Mouse (Mus musculus) forebrain, embryonic 15.5 days (tissue): ENCODE measurements around the gene Hoxa13. TPM values are rescaled to one million over a fixed set of nuclear protein-coding genes. Genes with fewer than 3 reads are reported as not detected.
A peak's percentile ranks its signal among the peaks of the same experiment; 100 is the strongest.

Experiments used
- ATAC-seq: fragments of 200-750 bp; cut with Nextera tagmentation; replicated peaks from 2 replicates; pipeline ENCODE4 v1.8.0; 2017; ENCODE audit warnings: mild to moderate bottlenecking, moderate TSS enrichment, moderate library complexity
- H3K27ac ChIP-seq: fragments of 300-500 bp; sonication (generic); replicated peaks from 2 replicates; pipeline ENCODE4 v1.5.1; 2015; ENCODE audit warnings: mild to moderate bottlenecking, inconsistent platforms
- H3K27me3 ChIP-seq: fragments of 300-500 bp; sonication (generic); 2 replicates; pipeline ENCODE4 v1.6.1; 2015; ENCODE audit warnings: inconsistent platforms
- H3K36me3 ChIP-seq: fragments of 300-500 bp; sonication (generic); 2 replicates; pipeline ENCODE4 v1.6.1; 2015; ENCODE audit warnings: mild to moderate bottlenecking, inconsistent platforms
- H3K4me1 ChIP-seq: fragments of 300-500 bp; sonication (generic); 2 replicates; pipeline ENCODE4 v1.6.1; 2015; ENCODE audit warnings: inconsistent platforms
- H3K4me2 ChIP-seq: fragments of 300-500 bp; sonication (generic); replicated peaks from 2 replicates; pipeline ENCODE4 v1.6.1; 2015; ENCODE audit warnings: mild to moderate bottlenecking, inconsistent platforms
- H3K4me3 ChIP-seq: fragments of 300-500 bp; sonication (generic); 2 replicates; pipeline ENCODE4 v1.5.1; 2015; ENCODE audit warnings: mild to moderate bottlenecking, inconsistent platforms
- H3K9ac ChIP-seq: fragments of 300-500 bp; sonication (generic); replicated peaks from 2 replicates; pipeline ENCODE4 v1.6.1; 2015; ENCODE audit warnings: mild to moderate bottlenecking, inconsistent platforms
- H3K9me3 ChIP-seq: fragments of 300-500 bp; sonication (generic); 2 replicates; pipeline ENCODE4 v1.6.1; 2016; ENCODE audit warnings: inconsistent platforms
- WGBS: fragments of 180-500 bp; shearing (Covaris S2); methylation state at CpG from one replicate; pipeline ENCODE4 v1.1.7; 2015; ENCODE audit warnings: mixed read lengths; 5-methylcytosine and 5-hydroxymethylcytosine counted together
- polyA plus RNA-seq: library from polyadenylated mRNA; unstranded; fragments of >200 nt; fragmentation: Nextera tagmentation; extraction: Ambion mirVana; gene quantifications from 2 replicates; pipeline ENCODE4 v1.2.1, GENCODE M21; 2015

Hoxa13 gene
- polyA plus RNA-seq, 1 experiment from 2014 or later: not detected

DNA sequence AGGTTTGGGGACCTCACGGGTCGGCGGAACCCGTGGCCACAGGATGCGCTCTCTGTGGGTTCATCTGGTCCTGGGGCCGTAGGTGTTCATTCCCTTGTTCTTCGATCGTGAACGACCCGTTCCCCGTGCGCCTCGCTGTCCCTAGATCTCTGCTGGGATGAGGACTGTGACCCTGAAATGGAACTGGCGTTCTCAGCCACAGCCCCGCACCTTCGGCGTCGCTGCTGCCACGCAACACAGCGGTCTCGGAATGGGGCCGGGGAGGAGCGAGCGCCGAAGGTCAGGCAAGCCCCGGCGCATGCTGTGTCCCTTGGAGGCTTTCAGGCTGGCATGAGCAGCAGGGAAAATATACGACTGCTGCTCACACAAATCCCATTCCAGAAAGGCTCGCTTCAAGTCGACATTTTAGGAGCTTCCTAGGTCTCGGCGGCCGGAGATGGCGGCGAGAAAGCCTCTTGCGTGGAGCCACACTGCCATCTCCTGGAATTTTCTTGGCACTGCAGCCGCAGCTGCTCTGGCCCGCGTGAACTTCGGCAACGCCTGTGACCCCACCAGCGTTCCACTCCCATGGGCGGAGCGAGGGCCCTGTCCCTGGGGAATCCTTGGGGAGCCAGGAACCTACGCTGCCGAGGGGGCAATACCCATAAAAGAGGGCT is 39.2 kb downstream of the Hoxa13 start, which contains the start of gene Hoxa7:
Gene Hoxa7 (minus strand): TSS at position 518 of the 656 bp plus-strand sequence.
- no peaks in the 10 kb centered on the region for H3K9me3 ChIP-seq
- peak within 1 kb of the TSS; percentile 46 for H3K4me3 ChIP-seq
- ATAC-seq: peak; percentile 53
- H3K4me1 ChIP-seq: peaks cover 17% of the 10 kb centered on the region
- peak within 1 kb of the TSS; percentile 43 for H3K9ac ChIP-seq
- H3K36me3 ChIP-seq: no peaks in the 10 kb centered on the region
- peak within 1 kb of the TSS; percentile 78 for H3K4me2 ChIP-seq
- no peak within 1 kb of the TSS for H3K27ac ChIP-seq
- WGBS: 2% methylated on average over 46 of the region's 46 CpGs
- H3K27me3 ChIP-seq: peaks cover 100% of the 10 kb centered on the region

DNA sequence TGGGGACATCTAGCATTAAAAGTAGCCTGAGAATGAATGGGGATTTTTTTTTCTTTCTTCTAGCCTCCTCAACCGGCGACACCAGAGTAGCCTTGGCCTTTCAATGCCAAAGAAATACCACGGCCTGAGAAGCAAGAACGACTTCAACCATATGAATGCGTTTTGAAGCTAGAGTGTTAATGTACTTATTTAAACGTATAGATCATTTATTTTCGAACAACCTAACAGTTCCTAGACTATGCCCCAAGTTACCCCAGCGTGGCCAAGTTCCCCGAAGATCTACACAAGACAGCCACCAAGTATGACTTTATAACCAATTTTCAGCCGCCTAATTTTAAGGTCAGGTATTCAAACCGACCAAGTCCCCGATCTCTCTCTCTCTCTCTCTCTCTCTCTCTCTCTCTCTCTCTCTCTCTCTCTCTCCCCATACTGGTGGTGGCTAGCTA is 39.8 kb downstream of the Hoxa13 start:
- peak overlapping the region; percentile 46 for H3K4me3 ChIP-seq
- 8% methylated on average over 12 of the region's 12 CpGs for WGBS
- peak overlapping the region; percentile 78 for H3K4me2 ChIP-seq
- H3K9ac ChIP-seq: no peak overlapping the region
- no peaks in the 10 kb centered on the region for H3K9me3 ChIP-seq
- no peaks in the 10 kb centered on the region for H3K36me3 ChIP-seq
- peaks cover 100% of the 10 kb centered on the region for H3K27me3 ChIP-seq
- H3K27ac ChIP-seq: no peak overlapping the region
- no peak for ATAC-seq
- H3K4me1 ChIP-seq: peaks cover 17% of the 10 kb centered on the region

DNA sequence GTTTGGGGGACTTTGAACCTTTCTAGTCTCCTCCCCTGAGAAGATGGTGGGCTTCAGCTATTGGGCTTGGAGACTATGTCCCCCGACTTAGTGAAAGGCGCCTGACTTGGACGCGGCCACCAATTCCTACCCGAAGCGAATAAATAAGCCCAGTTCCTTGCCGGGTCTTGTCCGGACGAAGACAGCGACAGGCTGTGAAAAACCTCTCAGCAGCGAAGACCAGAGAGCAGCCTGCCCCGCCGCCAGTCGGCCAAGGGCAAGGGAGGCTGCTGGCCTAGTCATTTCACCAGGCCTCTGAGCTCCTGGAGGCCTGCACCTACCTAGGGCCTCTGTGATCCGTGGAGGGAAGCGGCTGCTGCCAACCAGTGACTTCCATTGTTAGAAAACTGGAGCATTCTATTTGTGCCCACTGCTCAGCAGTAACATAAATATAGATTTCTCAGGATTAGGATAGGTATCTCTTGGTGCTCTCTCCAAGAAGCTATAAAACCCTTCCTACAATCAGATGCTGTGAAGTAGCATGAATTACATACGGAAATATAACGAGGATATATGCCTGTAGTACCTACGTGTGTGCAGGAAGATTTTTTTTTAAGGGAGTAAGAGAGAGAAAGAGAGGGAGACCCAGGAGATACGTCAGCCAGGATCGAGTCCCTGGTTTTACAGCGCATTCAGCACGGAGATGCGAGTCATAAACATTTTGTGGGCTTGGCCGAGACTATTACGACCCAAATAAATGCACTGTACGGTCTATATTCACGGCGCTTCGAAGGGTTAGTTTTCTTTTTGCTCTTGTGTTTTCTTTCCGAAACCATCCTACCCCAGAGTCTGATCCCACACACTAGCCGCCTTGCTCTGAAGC is 40.4 kb downstream of the Hoxa13 start:
- Histone ChIP-seq H3K9ac (no peak overlapping the region), H3K36me3 (no peaks in the 10 kb centered on the region), H3K4me1 (peaks cover 17% of the 10 kb centered on the region), H3K4me2 (no peak overlapping the region), H3K9me3 (no peaks in the 10 kb centered on the region), H3K27me3 (peaks cover 100% of the 10 kb centered on the region), H3K27ac (no peak overlapping the region), H3K4me3 (no peak overlapping the region)
- no peak for ATAC-seq
- WGBS: 14% methylated on average over 32 of the region's 32 CpGs

DNA sequence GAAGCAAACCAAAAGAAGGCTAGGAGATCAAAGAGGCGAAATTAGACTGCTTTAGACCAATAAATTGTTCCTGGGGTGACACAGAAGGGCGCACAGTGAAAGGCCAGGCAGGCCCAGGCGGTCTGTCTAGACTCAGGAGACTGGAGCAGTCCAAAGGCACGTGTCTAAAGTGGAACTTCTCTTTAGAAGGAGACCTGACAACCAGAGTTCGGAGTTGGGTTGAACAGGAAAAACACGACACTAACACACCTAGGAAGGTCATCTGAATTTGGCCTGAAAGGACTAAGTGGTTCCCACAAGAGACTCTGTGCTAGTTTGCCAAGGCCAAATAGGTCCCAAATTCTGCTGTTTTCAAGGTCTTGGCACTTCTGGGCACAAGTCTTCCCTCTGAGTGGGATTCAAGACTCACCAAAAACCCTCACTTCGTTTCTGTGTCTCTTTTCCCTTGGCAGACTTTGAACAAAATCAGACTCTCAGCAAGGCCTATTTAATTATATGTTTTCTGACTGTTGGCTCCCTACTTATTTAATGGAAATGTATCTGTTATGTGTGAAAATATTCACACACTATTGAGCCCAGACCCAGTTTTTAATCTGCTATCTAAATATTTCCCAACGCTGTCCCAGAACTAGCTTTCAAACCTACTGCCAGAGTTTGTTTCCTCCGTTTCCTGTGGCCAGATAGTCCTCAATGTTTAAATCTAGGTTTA is 41.3 kb downstream of the Hoxa13 start:
- H3K27me3 ChIP-seq: peaks cover 100% of the 10 kb centered on the region
- no peak overlapping the region for H3K9ac ChIP-seq
- H3K36me3 ChIP-seq: no peaks in the 10 kb centered on the region
- H3K27ac ChIP-seq: no peak overlapping the region
- WGBS: 17% methylated on average over 9 of the region's 9 CpGs
- no peaks in the 10 kb centered on the region for H3K9me3 ChIP-seq
- peaks cover 17% of the 10 kb centered on the region for H3K4me1 ChIP-seq
- no peak overlapping the region for H3K4me3 ChIP-seq
- no peak overlapping the region for H3K4me2 ChIP-seq
- no peak for ATAC-seq

DNA sequence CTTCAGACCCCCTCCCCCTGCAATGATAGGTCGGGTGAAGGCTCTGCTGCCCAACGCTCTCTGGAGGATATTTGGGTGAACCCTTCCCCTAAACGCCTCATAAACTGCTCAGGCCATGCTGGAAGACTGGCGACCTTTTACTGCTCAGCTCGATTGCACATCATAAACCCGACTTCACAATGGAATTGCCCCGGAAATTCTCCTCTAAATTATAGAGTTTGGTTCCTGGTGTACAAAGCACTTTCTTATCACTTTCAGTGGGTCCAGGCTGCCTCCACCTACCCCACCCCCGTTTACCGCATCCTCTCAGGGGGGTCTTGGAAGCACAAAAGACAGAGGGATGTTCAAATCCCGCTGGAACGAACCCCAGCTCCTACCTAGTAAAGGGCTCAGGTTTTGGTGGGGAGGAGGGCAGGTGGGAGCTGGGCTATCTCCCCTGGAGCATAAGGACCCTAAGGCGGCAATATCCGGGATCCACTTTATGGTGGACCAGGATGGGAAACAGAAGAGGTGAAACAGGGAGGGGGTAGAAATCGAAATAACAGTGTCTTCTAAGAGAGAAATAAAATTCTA is 42.0 kb downstream of the Hoxa13 start:
- H3K36me3 ChIP-seq: no peaks in the 10 kb centered on the region
- 6% methylated on average over 14 of the region's 14 CpGs for WGBS
- H3K4me1 ChIP-seq: peaks cover 17% of the 10 kb centered on the region
- H3K27ac ChIP-seq: no peak overlapping the region
- ATAC-seq: no peak
- peaks cover 100% of the 10 kb centered on the region for H3K27me3 ChIP-seq
- H3K9ac ChIP-seq: no peak overlapping the region
- no peaks in the 10 kb centered on the region for H3K9me3 ChIP-seq
- no peak overlapping the region for H3K4me3 ChIP-seq
- H3K4me2 ChIP-seq: no peak overlapping the region

DNA sequence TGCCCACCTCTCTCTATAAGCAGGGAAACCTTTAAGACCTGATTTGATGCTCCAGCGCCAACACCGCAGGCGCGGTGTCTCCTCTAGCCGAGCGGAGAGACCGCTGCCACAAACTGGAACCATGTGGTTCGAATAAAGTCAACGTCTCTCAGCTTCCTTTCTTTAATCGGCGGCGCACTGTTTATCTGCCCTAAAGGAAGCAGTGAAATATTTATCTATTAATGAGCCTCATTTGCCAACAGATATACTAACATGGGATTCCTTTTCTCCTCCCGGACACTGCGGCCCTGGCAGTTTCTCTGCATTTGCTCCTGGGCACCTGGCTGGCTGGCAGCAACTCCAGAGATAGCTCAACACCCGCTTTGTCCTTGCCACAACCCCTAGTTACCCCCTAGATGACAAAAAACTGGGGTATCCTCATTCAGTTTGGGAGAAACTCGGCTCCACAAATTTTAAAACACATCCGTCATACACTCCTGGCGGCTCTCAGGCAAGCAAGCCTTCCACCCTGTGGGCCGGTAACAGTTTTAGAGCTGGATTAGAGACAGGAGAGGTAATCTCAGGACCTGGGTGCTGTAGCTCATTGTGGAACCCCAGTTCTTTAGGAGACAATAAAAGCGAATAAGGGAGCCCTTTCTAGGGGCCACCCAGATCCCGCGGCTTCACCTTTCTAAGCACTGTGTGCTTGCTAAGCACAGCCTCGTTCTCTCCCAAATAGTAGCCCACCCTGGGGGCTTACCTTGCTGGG is 42.6 kb downstream of the Hoxa13 start:
- H3K4me2 ChIP-seq: no peak overlapping the region
- no peak overlapping the region for H3K27ac ChIP-seq
- H3K9ac ChIP-seq: no peak overlapping the region
- WGBS: 3% methylated on average over 23 of the region's 23 CpGs
- no peaks in the 10 kb centered on the region for H3K9me3 ChIP-seq
- peaks cover 18% of the 10 kb centered on the region for H3K4me1 ChIP-seq
- H3K4me3 ChIP-seq: no peak overlapping the region
- no peaks in the 10 kb centered on the region for H3K36me3 ChIP-seq
- peaks cover 99% of the 10 kb centered on the region for H3K27me3 ChIP-seq
- no peak for ATAC-seq

DNA sequence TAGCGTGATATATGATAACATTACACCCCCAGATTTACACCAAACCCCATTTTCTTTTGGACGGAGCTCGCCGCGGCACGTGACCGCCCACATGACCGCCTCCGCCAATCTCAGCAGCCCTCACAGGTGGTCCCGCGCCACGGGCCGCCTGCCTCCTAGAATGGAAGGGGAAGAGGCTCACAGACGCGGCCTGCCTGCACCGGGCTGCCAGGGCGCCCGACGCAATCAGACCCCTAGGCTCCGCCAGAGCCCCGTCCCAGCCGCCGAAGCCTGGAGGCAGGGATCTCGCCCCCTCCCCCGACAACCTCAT is 43.3 kb downstream of the Hoxa13 start:
- 0 out of 2 replicates have a peak, but pooled peaks have one; percentile 39 for ATAC-seq
- Histone ChIP-seq H3K9me3 (no peaks in the 10 kb centered on the region), H3K4me3 (peak overlapping the region; percentile 18), H3K4me1 (peaks cover 20% of the 10 kb centered on the region), H3K27ac (no peak overlapping the region), H3K9ac (no peak overlapping the region), H3K27me3 (peaks cover 99% of the 10 kb centered on the region), H3K4me2 (peak overlapping the region; percentile 14), H3K36me3 (no peaks in the 10 kb centered on the region)
- WGBS: under 1% methylated on average over 25 of the region's 25 CpGs

DNA sequence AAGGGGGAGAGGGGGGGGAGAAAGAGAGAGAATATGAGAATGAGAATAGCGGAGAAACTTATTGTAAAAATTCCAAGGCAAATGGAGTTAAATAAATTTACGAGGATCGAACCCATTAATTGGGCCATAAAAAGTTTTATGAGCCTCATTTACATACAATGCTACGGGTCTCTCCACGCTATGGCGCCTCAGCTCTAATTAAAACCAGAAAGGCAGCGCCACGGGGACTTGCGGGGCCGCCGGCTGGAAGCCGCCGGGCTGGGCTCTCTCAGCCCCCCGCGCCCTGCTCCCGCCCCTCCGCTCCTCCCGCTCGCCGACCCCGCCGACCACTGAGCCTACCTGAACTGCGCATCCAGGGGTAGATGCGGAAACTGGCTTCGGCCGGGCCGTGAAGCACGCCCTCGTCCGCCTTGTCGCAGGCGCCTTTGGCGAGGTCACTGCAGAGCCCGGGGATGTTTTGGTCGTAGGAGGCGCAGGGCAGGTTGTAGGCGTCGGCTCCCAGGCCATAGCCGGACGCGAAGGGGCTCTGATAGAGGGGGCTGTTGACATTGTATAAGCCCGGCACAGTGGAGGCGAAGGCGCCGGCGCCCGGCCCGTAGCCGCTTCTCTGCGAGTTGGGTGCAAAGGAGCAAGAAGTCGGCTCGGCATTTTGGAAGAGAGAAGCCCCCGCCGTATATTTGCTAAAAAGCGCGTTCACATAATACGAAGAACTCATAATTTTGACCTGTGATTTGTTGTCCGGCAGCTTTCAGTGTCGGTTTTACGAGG is 43.8 kb downstream of the Hoxa13 start:
- H3K4me2 ChIP-seq: peak overlapping the region; percentile 14
- ATAC-seq: no peak
- H3K9me3 ChIP-seq: no peaks in the 10 kb centered on the region
- no peaks in the 10 kb centered on the region for H3K36me3 ChIP-seq
- H3K27ac ChIP-seq: no peak overlapping the region
- 1% methylated on average over 59 of the region's 60 CpGs for WGBS
- H3K9ac ChIP-seq: no peak overlapping the region
- H3K4me1 ChIP-seq: peaks cover 20% of the 10 kb centered on the region
- H3K27me3 ChIP-seq: peaks cover 99% of the 10 kb centered on the region
- H3K4me3 ChIP-seq: peak overlapping the region; percentile 18

DNA sequence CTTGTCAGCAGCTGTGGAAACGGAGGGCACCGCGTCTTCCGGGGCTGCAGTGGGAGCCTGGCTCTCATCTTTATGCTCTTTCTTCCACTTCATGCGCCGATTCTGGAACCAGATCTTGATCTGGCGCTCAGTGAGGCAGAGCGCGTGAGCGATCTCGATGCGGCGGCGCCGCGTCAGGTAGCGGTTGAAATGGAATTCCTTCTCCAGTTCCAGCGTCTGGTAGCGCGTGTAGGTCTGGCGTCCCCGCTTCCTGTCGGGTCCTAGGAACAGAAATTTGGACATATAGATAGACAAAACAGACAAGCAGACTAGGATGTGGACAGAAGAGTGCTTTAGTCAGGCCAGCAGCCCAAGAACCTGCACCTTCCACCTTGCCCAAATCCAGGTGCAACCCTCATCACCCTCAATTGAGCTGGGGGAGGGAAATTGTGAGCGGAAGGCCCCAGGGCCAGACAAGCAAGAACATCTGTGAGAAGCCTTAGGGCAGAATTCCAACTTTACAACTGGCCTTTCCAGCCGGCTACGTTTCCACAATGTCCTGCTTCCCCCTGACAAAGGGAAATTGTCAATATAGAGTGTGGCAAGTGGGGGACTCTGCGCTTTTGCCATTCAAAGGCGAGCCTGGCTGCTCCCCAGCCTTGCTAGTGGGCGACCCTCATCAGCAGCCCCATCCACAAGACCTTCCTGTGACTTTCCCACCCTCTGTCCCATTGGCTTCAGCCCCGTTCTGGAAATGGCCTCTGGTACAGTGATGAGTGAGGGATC is 44.7 kb downstream of the Hoxa13 start:
- Histone ChIP-seq H3K4me1 (peaks cover 14% of the 10 kb centered on the region), H3K9me3 (no peaks in the 10 kb centered on the region), H3K4me3 (no peak overlapping the region), H3K4me2 (no peak overlapping the region), H3K27me3 (peaks cover 99% of the 10 kb centered on the region), H3K9ac (no peak overlapping the region), H3K36me3 (no peaks in the 10 kb centered on the region), H3K27ac (no peak overlapping the region)
- no peak for ATAC-seq
- 1% methylated on average over 30 of the region's 30 CpGs for WGBS

DNA sequence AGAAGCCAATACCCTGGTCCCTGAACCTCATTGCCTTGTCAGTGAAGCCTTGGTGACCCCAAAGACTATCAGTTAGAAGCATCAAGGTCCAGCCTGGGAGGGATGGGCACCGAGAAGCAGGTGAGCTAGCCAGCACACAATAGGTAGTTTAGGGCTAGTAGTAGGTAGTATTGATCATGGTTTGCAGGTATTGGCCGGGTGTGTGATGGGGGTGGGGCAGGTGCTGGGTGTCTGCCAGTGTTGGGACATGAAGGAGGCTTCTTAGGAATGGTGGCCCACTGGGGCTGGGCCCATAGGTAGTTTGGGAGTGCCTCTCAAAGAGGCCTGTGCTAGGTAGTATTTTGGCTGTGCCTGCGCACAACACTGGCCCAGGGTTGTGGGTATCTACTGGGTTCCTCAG is 45.6 kb downstream of the Hoxa13 start:
- no peak for ATAC-seq
- H3K36me3 ChIP-seq: no peaks in the 10 kb centered on the region
- no peak overlapping the region for H3K9ac ChIP-seq
- peaks cover 99% of the 10 kb centered on the region for H3K27me3 ChIP-seq
- no peak overlapping the region for H3K27ac ChIP-seq
- H3K4me3 ChIP-seq: no peak overlapping the region
- H3K4me2 ChIP-seq: no peak overlapping the region
- H3K4me1 ChIP-seq: peaks cover 14% of the 10 kb centered on the region
- no peaks in the 10 kb centered on the region for H3K9me3 ChIP-seq
- 10% methylated on average over 3 of the region's 3 CpGs for WGBS
